Comparison of ENCODE assay signal across 8 mouse cellular contexts in the genomic region with DNA sequence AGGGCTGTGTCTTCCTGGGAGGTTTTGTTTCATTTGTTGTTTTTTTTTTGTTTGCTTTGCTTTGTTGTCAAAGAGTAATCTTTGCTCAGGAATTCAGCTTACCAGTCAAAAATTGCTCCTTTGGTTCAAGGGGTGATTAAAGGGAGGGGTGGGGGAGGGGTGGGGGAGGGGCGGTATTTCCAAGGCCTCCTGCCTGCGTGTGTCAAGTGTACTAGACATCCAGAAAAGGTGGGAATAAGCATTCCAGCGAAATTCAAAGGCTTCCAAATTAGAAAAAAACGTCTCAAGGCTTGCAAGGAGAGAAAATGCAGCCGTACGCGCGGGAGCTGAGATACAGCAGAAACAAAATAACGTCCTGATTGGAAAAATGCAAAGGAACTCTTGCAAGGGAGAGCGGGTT. TPM values are rescaled to one million over a fixed set of nuclear protein-coding genes. Genes with fewer than 3 reads are reported as not detected.
DNase-seq lines count a peak whose midpoint lies in the region; ATAC-seq and TF ChIP-seq lines count a peak whose summit lies in the region.

No protein-coding gene starts in this region.

- H3K4me1 ChIP-seq in heart, embryonic 15.5 days (replicated peaks), result peaks cover 17% of the 10 kb centered on the region
- peaks cover 0 to 10% of the 10 kb centered on the region in 2 experiments; a peak in 2 of 4 replicates for H3K4me1 ChIP-seq in ES-E14 (ENCODE audit: control insufficient read depth in 2 of 2, insufficient read depth in 2 of 2, low read length in 2 of 2, poor library complexity in 1 of 2)
- H3K4me1 ChIP-seq in forebrain, embryonic 16.5 days (replicated peaks; ENCODE audit: control insufficient read depth, insufficient read depth, low read length), result peaks cover 7% of the 10 kb centered on the region
- H3K4me1 ChIP-seq in midbrain, embryonic 12.5 days, result peaks cover 24% of the 10 kb centered on the region

- 13% methylated on average over 10 of the region's 10 CpGs for WGBS in heart, embryonic 15.5 days
- WGBS in forebrain, embryonic 16.5 days, result 1% methylated on average over 10 of the region's 10 CpGs
- 31% methylated on average over 10 of the region's 10 CpGs for WGBS in midbrain, embryonic 12.5 days

- ATAC-seq in heart, embryonic 15.5 days (replicated peaks; ENCODE audit: insufficient number of reproducible peaks, insufficient read depth, low FRiP score, low read depth), result no peak
- peak; percentile 34 for ATAC-seq in forebrain, embryonic 16.5 days
- peak; percentile 38; the same call in 1 of the 2 replicates for ATAC-seq in midbrain, embryonic 12.5 days (ENCODE audit: low FRiP score, low read depth)

- H3K9me3 ChIP-seq in heart, embryonic 15.5 days (replicated peaks), result no peaks in the 10 kb centered on the region
- no peaks in the 10 kb centered on the region for H3K9me3 ChIP-seq in ES-E14 (ENCODE audit: control insufficient read depth, insufficient read depth, low read depth, low read length)
- H3K9me3 ChIP-seq in forebrain, embryonic 16.5 days (ENCODE audit: control insufficient read depth, low read length), result no peaks in the 10 kb centered on the region
- H3K9me3 ChIP-seq in midbrain, embryonic 12.5 days, result no peaks in the 10 kb centered on the region

- peak overlapping the region; percentile 54 for H3K4me2 ChIP-seq in heart, embryonic 15.5 days
- peak overlapping the region; percentile 45 for H3K4me2 ChIP-seq in forebrain, embryonic 16.5 days (ENCODE audit: low read length)
- peak overlapping the region; percentile 41 for H3K4me2 ChIP-seq in midbrain, embryonic 12.5 days (replicated peaks)

- intact Hi-C loops in heart, postnatal 36 days (cut with DNase I), result no loop called here

- peak overlapping the region; percentile 27 for H3K4me3 ChIP-seq in heart, embryonic 15.5 days
- H3K4me3 ChIP-seq in ES-E14 (ENCODE audit: insufficient read depth in 1 of 2, low read depth in 1 of 2, low read length in 2 of 2, poor library complexity in 1 of 2, severe bottlenecking in 1 of 2), result peak overlapping the region; percentile 1 to 58; a peak in 3 of 4 replicates
- peak overlapping the region; percentile 15 for H3K4me3 ChIP-seq in forebrain, embryonic 16.5 days (replicated peaks; ENCODE audit: low read length)
- 0 out of 2 replicates have a peak overlapping the region, but pooled peaks have one; percentile 2 for H3K4me3 ChIP-seq in midbrain, embryonic 12.5 days

- in situ Hi-C loops in ES-E14 (cut with MboI; ENCODE audit: low sequenced_read_pairs in 2 of 2, unreplicated experiment in 2 of 2), result no loop called here

- H3K27ac ChIP-seq in heart, embryonic 15.5 days, result peak overlapping the region; percentile 84
- no peak overlapping the region; the same call in 1 of the 2 replicates for H3K27ac ChIP-seq in ES-E14 (ENCODE audit: insufficient read depth, low read depth, low read length, poor library complexity, severe bottlenecking)
- H3K27ac ChIP-seq in forebrain, embryonic 16.5 days (ENCODE audit: low read length), result peak overlapping the region; percentile 62
- peak overlapping the region; percentile 74 for H3K27ac ChIP-seq in midbrain, embryonic 12.5 days (replicated peaks)

- no peaks in the 10 kb centered on the region for H3K36me3 ChIP-seq in heart, embryonic 15.5 days
- no peaks in the 10 kb centered on the region for H3K36me3 ChIP-seq in ES-E14 (ENCODE audit: control insufficient read depth, insufficient read depth, low read length, poor library complexity, severe bottlenecking)
- no peaks in the 10 kb centered on the region for H3K36me3 ChIP-seq in forebrain, embryonic 16.5 days (ENCODE audit: control insufficient read depth, insufficient read depth)
- H3K36me3 ChIP-seq in midbrain, embryonic 12.5 days, result no peaks in the 10 kb centered on the region

- no peak overlapping the region for H3K9ac ChIP-seq in heart, embryonic 15.5 days
- no peak overlapping the region for H3K9ac ChIP-seq in ES-E14 (ENCODE audit: insufficient read depth, low read depth, low read length, poor library complexity, severe bottlenecking)
- H3K9ac ChIP-seq in forebrain, embryonic 16.5 days (replicated peaks; ENCODE audit: low read depth, low read length), result peak overlapping the region; percentile 36
- H3K9ac ChIP-seq in midbrain, embryonic 12.5 days (replicated peaks), result no peak overlapping the region

- no peaks in the 10 kb centered on the region for H3K27me3 ChIP-seq in heart, embryonic 15.5 days
- H3K27me3 ChIP-seq in forebrain, embryonic 16.5 days (replicated peaks; ENCODE audit: control insufficient read depth, insufficient read depth, low read length), result no peaks in the 10 kb centered on the region
- H3K27me3 ChIP-seq in midbrain, embryonic 12.5 days, result 0 out of 2 replicates have a peak, but pooled peaks cover 6% of the 10 kb centered on the region

- no peak for DNase-seq in heart, postnatal 36 days
- DNase-seq in ES-E14 (ENCODE audit: low read depth, low spot score), result no peak
- no peak for DNase-seq in urinary bladder, postnatal 36 days (ENCODE audit: low spot score in 2 of 2)
- no peak for DNase-seq in layer of hippocampus, adult 8-10 months (ENCODE audit: low spot score in 2 of 2)
- no peak for DNase-seq in urinary bladder, postnatal 25 days (ENCODE audit: low spot score)

TF ChIP-seq in ES-E14, 5 proteins besides CTCF, POLR2A, EP300 and RAD21:
- TF ChIP-seq MAFK (IDR thresholded peaks at IDR 0.05; ENCODE audit: insufficient read depth, low read depth, low read length) (no peak), ZNF384 (IDR thresholded peaks at IDR 0.05; ENCODE audit: low read depth, low read length) (no peak), HCFC1 (IDR thresholded peaks at IDR 0.05; ENCODE audit: borderline replicate concordance, insufficient read depth, low read length) (no peak), ZC3H11A (IDR thresholded peaks at IDR 0.05; ENCODE audit: borderline replicate concordance, low read depth, low read length) (no peak), CHD2 (IDR thresholded peaks at IDR 0.05; ENCODE audit: low read depth, low read length) (no peak)
TF ChIP-seq in ES-E14: peak in this region for 0.

RNA-seq across cellular contexts. Expression of gene Cd180, which starts 5.0 kb away (rescaled TPM):
- polyA plus RNA-seq in heart, embryonic 15.5 days (2015; fragmentation: Nextera tagmentation; extraction: Ambion mirVana), result 0.24 and 0.53 TPM in 2 replicates
- 1 to 10 TPM; 1.1 TPM for total RNA-seq in heart, postnatal 36 days (2021)
- total RNA-seq in ES-E14 (2012; rRNA removed), result 0.13 TPM in 1 of 2 replicates, not detected in the other
- polyA plus RNA-seq in forebrain, embryonic 16.5 days (2015; fragmentation: Nextera tagmentation; extraction: Ambion mirVana), result 0.23 and 0.39 TPM in 2 replicates
- 0.20 and 0.51 TPM in 2 replicates for polyA plus RNA-seq in midbrain, embryonic 12.5 days (2016; fragmentation: Nextera tagmentation; extraction: Ambion mirVana)
- total RNA-seq in layer of hippocampus, adult 8-10 months (2022), result 10 to 100 TPM in 2 of 4 experiments, 1 to 10 TPM in 2; 1.2 to 23.8 (median 10.5) TPM
